Mouse (Mus musculus): ENCODE measurements around the gene Ms4a14. TPM values are rescaled to one million over a fixed set of nuclear protein-coding genes. Genes with fewer than 3 reads are reported as not detected.
"Not testable (repeated sequence)": the region's sequence is repeated elsewhere in the genome, so short reads cannot be mapped to it uniquely, and the experiment has no call there.

Ms4a14 gene
- polyA plus RNA-seq, 1 experiment from 2014 or later: not detected

GRCm38 (mm10) chr19:11299529-11299928 is 14.7 kb downstream of the Ms4a14 start:
- not testable (repeated sequence) for H3K4me2 ChIP-seq (replicated peaks); ATAC-seq (ENCODE audit: insufficient number of reproducible peaks, insufficient read depth, low FRiP score, low TSS enrichment); H3K9me3 ChIP-seq; H3K4me3 ChIP-seq; H3K36me3 ChIP-seq; H3K4me1 ChIP-seq; H3K9ac ChIP-seq; H3K27ac ChIP-seq; H3K27me3 ChIP-seq
- WGBS: 33% methylated on average over 4 of the region's 4 CpGs

GRCm38 (mm10) chr19:11298939-11299338 is 15.3 kb downstream of the Ms4a14 start:
- Histone ChIP-seq H3K36me3 (no peaks in the 10 kb centered on the region), H3K27me3 (no peaks in the 10 kb centered on the region), H3K4me2 (replicated peaks) (no peak overlapping the region), H3K4me1 (no peaks in the 10 kb centered on the region), H3K9ac (no peak overlapping the region), H3K27ac (no peak overlapping the region), H3K4me3 (no peak overlapping the region), H3K9me3 (no peaks in the 10 kb centered on the region)
- 42% methylated on average over 2 of the region's 2 CpGs for WGBS
- ATAC-seq (ENCODE audit: insufficient number of reproducible peaks, insufficient read depth, low FRiP score, low TSS enrichment): no peak

GRCm38 (mm10) chr19:11293616-11294015 is 20.6 kb downstream of the Ms4a14 start:
- ATAC-seq (ENCODE audit: insufficient number of reproducible peaks, insufficient read depth, low FRiP score, low TSS enrichment); H3K27ac ChIP-seq; H3K27me3 ChIP-seq; H3K9ac ChIP-seq; H3K4me1 ChIP-seq; H3K36me3 ChIP-seq; H3K9me3 ChIP-seq: not testable (repeated sequence)
- 6% methylated on average over 3 of the region's 3 CpGs for WGBS
- H3K4me2 ChIP-seq (replicated peaks): peak overlapping the region; percentile 51
- peak overlapping the region; percentile 38; the same call in 1 of the 2 replicates for H3K4me3 ChIP-seq

- Histone ChIP-seq H3K4me3 (peak overlapping the region; percentile 38), H3K36me3 (no peaks in the 10 kb centered on the region), H3K27ac (no peak overlapping the region), H3K4me2 (replicated peaks) (peak overlapping the region; percentile 51), H3K9ac (peak overlapping the region; percentile 43; the same call in 1 of the 2 replicates), H3K4me1 (no peaks in the 10 kb centered on the region), H3K27me3 (no peaks in the 10 kb centered on the region), H3K9me3 (no peaks in the 10 kb centered on the region)
- no peak for ATAC-seq (ENCODE audit: insufficient number of reproducible peaks, insufficient read depth, low FRiP score, low TSS enrichment)
- WGBS: 11% methylated on average over 12 of the region's 12 CpGs
These were observed 21.3 kb downstream of the Ms4a14 start for GRCm38 (mm10) chr19:11292990-11293389.

- H3K27ac ChIP-seq: no peak within 1 kb of the TSS
- no peak within 1 kb of the TSS for H3K4me3 ChIP-seq
- no peak within 1 kb of the TSS for H3K9ac ChIP-seq
- no peaks in the 10 kb centered on the region for H3K27me3 ChIP-seq
- H3K36me3 ChIP-seq: no peaks in the 10 kb centered on the region
- 92% methylated on average over 2 of the region's 2 CpGs for WGBS
- no peak for ATAC-seq (ENCODE audit: insufficient number of reproducible peaks, insufficient read depth, low FRiP score, low TSS enrichment)
- no peaks in the 10 kb centered on the region for H3K9me3 ChIP-seq
- H3K4me2 ChIP-seq (replicated peaks): no peak within 1 kb of the TSS
- H3K4me1 ChIP-seq: no peaks in the 10 kb centered on the region
These were observed 30.5 kb downstream of the Ms4a14 start, which contains the start of gene Ms4a5 for GRCm38 (mm10) chr19:11283773-11284172. Ms4a5 (minus strand) TSS chr19:11283873.

GRCm38 (mm10) chr19:11280223-11280622 is 34.0 kb downstream of the Ms4a14 start:
- no peaks in the 10 kb centered on the region for H3K27me3 ChIP-seq
- no peaks in the 10 kb centered on the region for H3K9me3 ChIP-seq
- H3K36me3 ChIP-seq: no peaks in the 10 kb centered on the region
- no peak for ATAC-seq (ENCODE audit: insufficient number of reproducible peaks, insufficient read depth, low FRiP score, low TSS enrichment)
- no peak overlapping the region for H3K4me3 ChIP-seq
- no peak overlapping the region for H3K9ac ChIP-seq
- H3K27ac ChIP-seq: no peak overlapping the region
- no peak overlapping the region for H3K4me2 ChIP-seq (replicated peaks)
- 81% methylated on average over 3 of the region's 3 CpGs for WGBS
- no peaks in the 10 kb centered on the region for H3K4me1 ChIP-seq

- Histone ChIP-seq H3K9me3 (no peaks in the 10 kb centered on the region), H3K27me3 (no peaks in the 10 kb centered on the region), H3K4me3 (no peak overlapping the region), H3K9ac (no peak overlapping the region), H3K36me3 (no peaks in the 10 kb centered on the region), H3K27ac (no peak overlapping the region), H3K4me2 (replicated peaks) (no peak overlapping the region), H3K4me1 (no peaks in the 10 kb centered on the region)
- WGBS: 57% methylated on average over 5 of the region's 5 CpGs
- ATAC-seq (ENCODE audit: insufficient number of reproducible peaks, insufficient read depth, low FRiP score, low TSS enrichment): no peak
These were observed 37.8 kb downstream of the Ms4a14 start for GRCm38 (mm10) chr19:11276431-11276830.

- 77% methylated on average over 4 of the region's 4 CpGs for WGBS
- no peak overlapping the region for H3K27ac ChIP-seq
- H3K4me2 ChIP-seq (replicated peaks): no peak overlapping the region
- H3K9me3 ChIP-seq: no peaks in the 10 kb centered on the region
- no peaks in the 10 kb centered on the region for H3K36me3 ChIP-seq
- no peaks in the 10 kb centered on the region for H3K27me3 ChIP-seq
- H3K4me1 ChIP-seq: no peaks in the 10 kb centered on the region
- ATAC-seq (ENCODE audit: insufficient number of reproducible peaks, insufficient read depth, low FRiP score, low TSS enrichment): no peak
- H3K9ac ChIP-seq: no peak overlapping the region
- no peak overlapping the region for H3K4me3 ChIP-seq
These were observed 47.3 kb downstream of the Ms4a14 start for GRCm38 (mm10) chr19:11266956-11267355.

- Histone ChIP-seq H3K4me3 (no peak within 1 kb of the TSS), H3K36me3 (no peaks in the 10 kb centered on the region), H3K4me1 (no peaks in the 10 kb centered on the region), H3K4me2 (replicated peaks) (no peak within 1 kb of the TSS), H3K9me3 (no peaks in the 10 kb centered on the region), H3K27me3 (no peaks in the 10 kb centered on the region), H3K27ac (no peak within 1 kb of the TSS), H3K9ac (no peak within 1 kb of the TSS)
- ATAC-seq (ENCODE audit: insufficient number of reproducible peaks, insufficient read depth, low FRiP score, low TSS enrichment): no peak
- 84% methylated on average over 8 of the region's 8 CpGs for WGBS
These were observed 48.0 kb downstream of the Ms4a14 start, which contains the start of gene Ms4a1 for GRCm38 (mm10) chr19:11266052-11266845. Ms4a1 (minus strand) TSS chr19:11266241.

GRCm38 (mm10) chr19:11264602-11265185 is 49.6 kb downstream of the Ms4a14 start:
- 81% methylated on average over 9 of the region's 9 CpGs for WGBS
- Histone ChIP-seq H3K4me1 (no peaks in the 10 kb centered on the region), H3K9ac (no peak overlapping the region), H3K36me3 (no peaks in the 10 kb centered on the region), H3K9me3 (no peaks in the 10 kb centered on the region), H3K4me3 (no peak overlapping the region), H3K27me3 (no peaks in the 10 kb centered on the region), H3K4me2 (replicated peaks) (no peak overlapping the region), H3K27ac (no peak overlapping the region)
- ATAC-seq (ENCODE audit: insufficient number of reproducible peaks, insufficient read depth, low FRiP score, low TSS enrichment): no peak

- no peaks in the 10 kb centered on the region for H3K36me3 ChIP-seq
- WGBS: 76% methylated on average over 3 of the region's 3 CpGs
- ATAC-seq (ENCODE audit: insufficient number of reproducible peaks, insufficient read depth, low FRiP score, low TSS enrichment): no peak
- no peak overlapping the region for H3K4me3 ChIP-seq
- no peaks in the 10 kb centered on the region for H3K9me3 ChIP-seq
- no peaks in the 10 kb centered on the region for H3K27me3 ChIP-seq
- no peak overlapping the region for H3K4me2 ChIP-seq (replicated peaks)
- H3K4me1 ChIP-seq: no peaks in the 10 kb centered on the region
- no peak overlapping the region for H3K27ac ChIP-seq
- no peak overlapping the region for H3K9ac ChIP-seq
These were observed 50.7 kb downstream of the Ms4a14 start for GRCm38 (mm10) chr19:11263549-11263948.

- not testable (repeated sequence) for H3K4me2 ChIP-seq (replicated peaks); H3K27me3 ChIP-seq; H3K9ac ChIP-seq; ATAC-seq (ENCODE audit: insufficient number of reproducible peaks, insufficient read depth, low FRiP score, low TSS enrichment); H3K27ac ChIP-seq; H3K4me3 ChIP-seq; H3K4me1 ChIP-seq; H3K36me3 ChIP-seq; H3K9me3 ChIP-seq
- WGBS: 68% methylated on average over 4 of the region's 4 CpGs
These were observed 51.3 kb downstream of the Ms4a14 start for GRCm38 (mm10) chr19:11262932-11263331.
